Mouse (Mus musculus): ENCODE measurements around the gene Fhl2. TPM values are rescaled to one million over a fixed set of nuclear protein-coding genes. Genes with fewer than 3 reads are reported as not detected.
"Not testable (repeated sequence)": the region's sequence is repeated elsewhere in the genome, so short reads cannot be mapped to it uniquely, and the experiment has no call there.

The Fhl2 gene
- polyA plus RNA-seq, 1 experiment from 2014 or later = 13.9 TPM

DNA sequence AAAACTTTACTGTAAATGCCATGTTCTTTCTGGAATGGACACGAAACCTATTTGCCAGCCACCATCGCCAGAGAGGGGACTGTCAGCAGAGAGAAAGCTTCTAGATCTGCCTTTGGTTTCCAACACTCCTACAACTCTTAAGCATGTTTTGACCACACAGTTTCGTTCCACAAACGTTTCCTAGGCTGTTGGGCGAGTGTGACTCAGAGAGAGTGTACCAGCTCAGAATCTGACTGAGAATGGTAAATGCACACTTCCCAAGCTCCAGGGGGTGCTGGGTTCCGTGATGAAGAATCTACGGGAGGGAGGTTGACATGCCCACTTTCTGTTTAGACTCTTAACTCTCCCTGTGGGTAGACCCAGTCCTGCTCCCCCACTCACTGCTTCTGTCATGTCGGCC lies 5.7 kb downstream of the Fhl2 start:
- Histone ChIP-seq H3K4me1 (replicated peaks) (no peaks in the 10 kb centered on the region), H3K9ac (replicated peaks) (no peak overlapping the region), H3K36me3 (no peaks in the 10 kb centered on the region), H3K27ac (no peak overlapping the region), H3K4me2 (no peak overlapping the region), H3K27me3 (0 out of 2 replicates have a peak, but pooled peaks cover 2% of the 10 kb centered on the region), H3K9me3 (no peaks in the 10 kb centered on the region), H3K4me3 (replicated peaks) (no peak overlapping the region)
- WGBS = 87% methylated on average over 8 of the region's 8 CpGs
- ATAC-seq (ENCODE audit: insufficient number of reproducible peaks, insufficient read depth, low FRiP score, low TSS enrichment, low read depth) = no peak

DNA sequence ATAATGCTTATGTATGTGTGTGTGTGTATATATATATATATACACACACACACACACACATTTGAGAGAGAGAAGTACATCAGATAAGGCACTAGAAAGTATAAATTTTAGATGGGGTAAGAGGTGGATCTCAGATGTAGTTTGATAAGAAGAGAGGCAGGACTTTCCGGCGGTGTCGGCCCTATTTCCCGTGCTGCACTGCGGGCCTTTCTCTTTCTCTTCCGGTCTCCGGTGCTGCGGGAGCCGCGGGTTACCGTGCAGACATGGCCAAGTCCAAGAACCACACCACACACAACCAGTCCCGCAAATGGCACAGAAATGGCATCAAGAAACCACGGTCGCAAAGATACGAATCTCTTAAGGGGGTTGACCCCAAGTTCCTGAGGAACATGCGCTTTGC lies 7.9 kb downstream of the Fhl2 start:
- not testable (repeated sequence) for H3K4me3 ChIP-seq (replicated peaks); H3K27ac ChIP-seq; H3K27me3 ChIP-seq; H3K4me2 ChIP-seq; H3K4me1 ChIP-seq (replicated peaks); H3K36me3 ChIP-seq; H3K9me3 ChIP-seq; ATAC-seq (ENCODE audit: insufficient number of reproducible peaks, insufficient read depth, low FRiP score, low TSS enrichment, low read depth); H3K9ac ChIP-seq (replicated peaks)
- 92% methylated on average over 12 of the region's 16 CpGs for WGBS

DNA sequence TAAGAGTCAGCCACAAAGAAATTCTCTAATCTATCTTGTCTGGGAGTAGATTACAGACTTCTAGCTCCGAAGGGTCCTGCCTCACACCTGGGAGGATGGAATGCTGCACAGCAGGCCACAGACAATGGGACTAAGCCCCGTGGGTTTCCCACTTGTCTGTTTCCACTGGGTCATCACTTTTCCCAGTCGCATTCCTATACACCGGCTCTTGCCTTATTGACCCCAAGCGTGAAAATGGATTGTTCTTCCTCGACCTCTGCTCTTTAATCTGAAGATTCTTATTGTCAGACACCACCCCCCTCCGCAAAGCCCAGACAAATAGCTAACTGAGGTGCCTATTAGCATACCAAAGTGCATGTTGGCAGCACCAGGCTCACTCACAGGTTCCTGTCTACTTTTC lies 10.4 kb downstream of the Fhl2 start:
- Histone ChIP-seq H3K4me3 (replicated peaks) (no peak overlapping the region), H3K27ac (no peak overlapping the region)
- no peak for ATAC-seq (ENCODE audit: insufficient number of reproducible peaks, insufficient read depth, low FRiP score, low TSS enrichment, low read depth)

DNA sequence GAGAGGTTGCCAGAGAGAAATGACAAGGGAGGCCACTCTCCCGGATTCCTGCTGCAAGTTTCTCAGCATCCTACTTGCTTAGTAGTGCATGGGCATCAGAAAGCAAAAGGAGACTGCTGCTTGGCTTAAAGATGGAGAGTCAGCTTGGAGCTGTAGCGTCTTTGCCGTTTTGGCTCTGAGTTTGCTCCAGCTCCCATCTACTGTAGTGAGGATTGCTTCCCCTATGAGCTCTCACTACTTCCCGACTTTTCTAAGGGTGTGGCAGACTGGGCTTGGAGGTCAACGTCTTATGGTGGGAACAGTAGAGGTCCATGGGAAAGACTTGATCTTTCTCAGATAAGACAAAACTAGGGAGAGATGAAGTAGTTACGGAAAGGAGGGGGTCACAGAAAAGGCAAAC lies 15.9 kb downstream of the Fhl2 start:
- Histone ChIP-seq H3K4me1 (replicated peaks) (no peaks in the 10 kb centered on the region), H3K36me3 (no peaks in the 10 kb centered on the region)
- 82% methylated on average over 6 of the region's 6 CpGs for WGBS

More for the DNA sequence above, 10.4 kb downstream of the Fhl2 start:
- WGBS = 28% methylated on average over 7 of the region's 7 CpGs
- H3K9ac ChIP-seq (replicated peaks) = no peak overlapping the region
- H3K27me3 ChIP-seq = 0 out of 2 replicates have a peak, but pooled peaks cover 3% of the 10 kb centered on the region
- no peak overlapping the region for H3K4me2 ChIP-seq
- H3K9me3 ChIP-seq = no peaks in the 10 kb centered on the region
- H3K4me1 ChIP-seq (replicated peaks) = no peaks in the 10 kb centered on the region
- no peaks in the 10 kb centered on the region for H3K36me3 ChIP-seq

DNA sequence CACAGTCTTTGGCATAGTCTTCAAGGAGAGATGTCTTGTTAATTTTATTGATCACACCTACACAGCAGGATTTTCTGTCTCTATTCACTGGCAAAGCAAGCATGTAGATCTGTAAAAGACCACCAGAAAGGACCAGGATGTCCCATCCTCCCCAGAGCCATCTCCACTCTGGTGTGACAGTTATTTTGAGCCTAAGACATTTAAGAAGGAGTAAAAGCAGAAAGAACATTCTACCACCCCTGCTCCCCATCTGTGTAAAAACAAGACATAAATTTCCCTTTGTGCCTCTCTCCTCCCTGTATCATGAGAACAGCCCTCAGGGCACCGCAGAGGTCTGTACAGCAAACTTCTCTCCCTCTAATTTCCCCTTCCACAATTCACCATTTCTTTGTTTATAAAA lies 18.0 kb downstream of the Fhl2 start:
- H3K9me3 ChIP-seq = no peaks in the 10 kb centered on the region
- 78% methylated on average over 1 of the region's 1 CpGs for WGBS
- no peak overlapping the region for H3K27ac ChIP-seq
- no peak overlapping the region for H3K9ac ChIP-seq (replicated peaks)
- H3K36me3 ChIP-seq = no peaks in the 10 kb centered on the region
- no peak overlapping the region for H3K4me3 ChIP-seq (replicated peaks)
- no peak for ATAC-seq (ENCODE audit: insufficient number of reproducible peaks, insufficient read depth, low FRiP score, low TSS enrichment, low read depth)
- H3K4me1 ChIP-seq (replicated peaks) = no peaks in the 10 kb centered on the region
- no peak overlapping the region for H3K4me2 ChIP-seq
- H3K27me3 ChIP-seq = no peaks in the 10 kb centered on the region

More for the DNA sequence above, 15.9 kb downstream of the Fhl2 start:
- Histone ChIP-seq H3K9me3 (no peaks in the 10 kb centered on the region), H3K27ac (no peak overlapping the region), H3K4me3 (replicated peaks) (no peak overlapping the region), H3K4me2 (no peak overlapping the region), H3K27me3 (no peaks in the 10 kb centered on the region), H3K9ac (replicated peaks) (no peak overlapping the region)
- ATAC-seq (ENCODE audit: insufficient number of reproducible peaks, insufficient read depth, low FRiP score, low TSS enrichment, low read depth) = no peak

DNA sequence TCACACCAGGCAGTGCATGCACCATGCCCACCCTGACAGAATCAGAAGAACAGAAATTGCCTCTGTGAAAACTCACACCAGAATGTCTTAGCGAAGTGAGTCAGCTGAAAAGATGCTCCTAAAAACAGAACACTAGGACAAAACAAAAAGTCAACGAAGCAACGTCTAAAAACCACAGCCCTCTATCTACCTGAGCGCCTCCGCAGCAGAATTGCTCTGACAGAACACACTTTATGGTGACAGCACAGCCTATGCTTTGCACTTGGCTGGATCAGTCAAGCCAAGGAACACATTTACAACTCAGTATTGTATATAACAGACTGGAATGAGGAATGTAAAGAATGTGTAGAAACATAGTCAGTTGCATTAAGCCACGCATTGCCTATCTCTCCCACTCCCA lies 18.4 kb downstream of the Fhl2 start:
- no peaks in the 10 kb centered on the region for H3K36me3 ChIP-seq
- H3K9me3 ChIP-seq = no peaks in the 10 kb centered on the region
- ATAC-seq (ENCODE audit: insufficient number of reproducible peaks, insufficient read depth, low FRiP score, low TSS enrichment, low read depth) = no peak
- WGBS = 77% methylated on average over 6 of the region's 6 CpGs
- no peak overlapping the region for H3K27ac ChIP-seq
- no peak overlapping the region for H3K4me2 ChIP-seq
- H3K4me1 ChIP-seq (replicated peaks) = no peaks in the 10 kb centered on the region
- H3K9ac ChIP-seq (replicated peaks) = no peak overlapping the region
- H3K4me3 ChIP-seq (replicated peaks) = no peak overlapping the region
- H3K27me3 ChIP-seq = no peaks in the 10 kb centered on the region

DNA sequence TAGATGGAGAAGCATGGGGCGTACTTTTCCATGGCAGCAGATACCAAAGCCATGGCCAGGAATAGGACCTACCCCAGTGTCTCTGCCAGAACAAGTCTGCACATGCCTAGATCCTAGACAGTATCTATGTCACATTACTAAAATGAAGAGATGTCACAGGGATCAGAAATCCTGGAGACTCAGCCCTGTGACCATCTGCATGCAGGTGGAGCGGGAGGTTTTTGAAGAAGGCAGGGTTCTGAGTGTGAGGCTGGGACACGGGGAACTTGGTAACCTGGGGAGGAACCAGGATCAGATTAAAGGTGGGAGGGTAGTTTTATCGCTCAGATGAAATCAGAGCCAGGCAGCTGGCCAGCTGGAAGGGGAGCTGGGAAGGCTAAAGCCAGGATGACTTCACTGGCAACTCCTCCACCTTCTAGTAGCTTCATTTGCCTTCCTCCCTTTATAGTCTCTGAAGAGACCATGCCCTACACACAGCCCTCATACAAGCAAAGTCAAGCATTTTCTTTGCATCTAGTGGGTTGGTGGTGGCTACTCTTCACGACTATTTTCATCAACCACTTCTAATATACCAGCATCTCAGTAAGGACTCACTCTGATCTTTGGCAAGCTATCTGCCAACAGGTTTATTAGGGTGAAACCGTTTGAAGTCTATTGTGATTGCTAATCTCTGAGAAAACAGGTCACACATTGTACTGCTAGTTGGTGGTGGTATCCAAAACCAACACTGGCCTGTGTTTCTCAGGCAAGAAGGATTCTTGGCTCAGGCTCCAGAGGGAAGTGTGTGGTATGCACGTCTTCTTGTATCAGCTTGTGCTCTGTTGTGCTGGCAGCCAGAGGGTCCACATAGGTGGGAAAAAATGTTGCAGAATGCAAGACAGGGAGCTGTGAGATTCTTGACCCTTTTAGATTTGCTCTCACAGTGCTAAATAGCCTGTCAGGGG lies 23.2 kb downstream of the Fhl2 start:
- ATAC-seq (ENCODE audit: insufficient number of reproducible peaks, insufficient read depth, low FRiP score, low TSS enrichment, low read depth) = no peak
- H3K4me3 ChIP-seq (replicated peaks) = no peak overlapping the region
- 76% methylated on average over 7 of the region's 7 CpGs for WGBS

DNA sequence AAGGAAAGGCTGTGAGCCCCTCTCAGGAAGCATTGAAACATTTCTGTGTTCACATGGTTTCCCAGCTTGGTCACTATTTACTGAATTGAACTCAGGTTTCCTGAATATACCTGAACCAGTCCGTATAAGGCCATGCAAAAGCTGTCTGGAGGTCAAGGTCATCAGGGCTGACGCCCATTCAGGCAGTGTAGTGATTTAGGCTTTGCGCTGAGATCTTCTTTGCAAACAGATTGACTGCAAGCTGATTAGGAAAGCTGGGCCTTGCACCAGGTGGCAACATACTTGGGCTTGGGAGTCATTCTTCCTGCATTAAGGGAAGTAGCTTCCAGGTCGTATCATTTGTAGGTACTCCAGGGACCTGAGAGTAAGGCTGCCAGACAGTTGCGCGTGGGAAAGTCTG lies 25.0 kb downstream of the Fhl2 start:
- no peaks in the 10 kb centered on the region for H3K9me3 ChIP-seq
- no peaks in the 10 kb centered on the region for H3K36me3 ChIP-seq
- H3K4me2 ChIP-seq = no peak overlapping the region
- H3K4me3 ChIP-seq (replicated peaks) = no peak overlapping the region
- H3K27ac ChIP-seq = no peak overlapping the region
- ATAC-seq (ENCODE audit: insufficient number of reproducible peaks, insufficient read depth, low FRiP score, low TSS enrichment, low read depth) = no peak
- no peak overlapping the region for H3K9ac ChIP-seq (replicated peaks)
- H3K27me3 ChIP-seq = no peaks in the 10 kb centered on the region
- WGBS = 87% methylated on average over 6 of the region's 6 CpGs
- H3K4me1 ChIP-seq (replicated peaks) = peaks cover 16% of the 10 kb centered on the region

More for the DNA sequence above, 23.2 kb downstream of the Fhl2 start:
- H3K9ac ChIP-seq (replicated peaks) = no peak overlapping the region
- H3K27ac ChIP-seq = no peak overlapping the region
- H3K4me1 ChIP-seq (replicated peaks) = peaks cover 5% of the 10 kb centered on the region
- H3K36me3 ChIP-seq = no peaks in the 10 kb centered on the region
- H3K4me2 ChIP-seq = no peak overlapping the region
- H3K9me3 ChIP-seq = no peaks in the 10 kb centered on the region
- no peaks in the 10 kb centered on the region for H3K27me3 ChIP-seq

DNA sequence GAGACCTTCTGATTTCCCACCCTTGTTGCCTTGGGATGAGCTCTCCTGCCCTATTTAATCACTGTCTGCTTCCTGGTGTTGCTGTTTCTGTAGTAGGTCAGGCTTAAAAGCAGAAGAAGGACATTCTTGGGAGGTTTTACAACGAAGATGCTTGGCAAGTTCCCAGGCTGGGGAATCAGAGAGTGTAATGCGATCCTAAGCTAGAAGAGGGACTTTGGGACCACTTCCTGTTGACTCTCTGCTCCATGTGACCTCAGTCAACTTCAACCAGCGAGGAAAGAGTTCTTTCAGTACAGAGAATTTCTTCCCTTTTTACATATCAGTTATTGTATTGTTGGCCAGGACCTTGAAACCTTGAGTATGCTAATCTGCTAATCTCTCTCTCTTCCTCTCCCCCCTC lies 25.7 kb downstream of the Fhl2 start:
- Histone ChIP-seq H3K4me3 (replicated peaks) (no peak overlapping the region), H3K27me3 (no peaks in the 10 kb centered on the region), H3K27ac (no peak overlapping the region), H3K9me3 (no peaks in the 10 kb centered on the region), H3K36me3 (no peaks in the 10 kb centered on the region), H3K9ac (replicated peaks) (no peak overlapping the region), H3K4me2 (no peak overlapping the region), H3K4me1 (replicated peaks) (peaks cover 16% of the 10 kb centered on the region)
- WGBS = 34% methylated on average over 3 of the region's 3 CpGs
- no peak for ATAC-seq (ENCODE audit: insufficient number of reproducible peaks, insufficient read depth, low FRiP score, low TSS enrichment, low read depth)

DNA sequence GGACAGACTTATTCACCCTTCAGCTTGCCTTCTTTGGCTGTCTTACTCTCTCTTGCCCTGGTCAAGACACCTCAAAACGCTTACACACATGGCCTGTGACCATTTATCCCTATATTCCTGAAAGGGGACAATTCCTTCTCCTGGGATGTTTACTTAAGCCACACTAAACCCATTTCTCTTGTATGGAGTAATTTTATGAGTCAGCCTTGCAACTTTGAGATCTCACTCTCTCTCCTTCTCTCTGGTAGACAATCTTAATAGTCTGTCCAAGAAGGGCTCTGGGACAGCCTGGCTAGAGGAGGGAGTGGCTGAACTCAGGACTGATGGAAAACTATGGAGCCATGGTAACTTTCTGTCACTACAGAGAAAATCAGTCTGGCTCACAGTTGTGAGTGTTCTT lies 27.1 kb downstream of the Fhl2 start:
- no peak overlapping the region for H3K4me3 ChIP-seq (replicated peaks)
- H3K27me3 ChIP-seq = peaks cover 5% of the 10 kb centered on the region; the same call in 1 of the 2 replicates
- no peak overlapping the region for H3K9ac ChIP-seq (replicated peaks)
- H3K36me3 ChIP-seq = no peaks in the 10 kb centered on the region
- no peaks in the 10 kb centered on the region for H3K9me3 ChIP-seq
- no peak overlapping the region for H3K27ac ChIP-seq
- WGBS = 85% methylated on average over 1 of the region's 1 CpGs
- no peak overlapping the region for H3K4me2 ChIP-seq
- ATAC-seq (ENCODE audit: insufficient number of reproducible peaks, insufficient read depth, low FRiP score, low TSS enrichment, low read depth) = no peak
- peaks cover 16% of the 10 kb centered on the region for H3K4me1 ChIP-seq (replicated peaks)

DNA sequence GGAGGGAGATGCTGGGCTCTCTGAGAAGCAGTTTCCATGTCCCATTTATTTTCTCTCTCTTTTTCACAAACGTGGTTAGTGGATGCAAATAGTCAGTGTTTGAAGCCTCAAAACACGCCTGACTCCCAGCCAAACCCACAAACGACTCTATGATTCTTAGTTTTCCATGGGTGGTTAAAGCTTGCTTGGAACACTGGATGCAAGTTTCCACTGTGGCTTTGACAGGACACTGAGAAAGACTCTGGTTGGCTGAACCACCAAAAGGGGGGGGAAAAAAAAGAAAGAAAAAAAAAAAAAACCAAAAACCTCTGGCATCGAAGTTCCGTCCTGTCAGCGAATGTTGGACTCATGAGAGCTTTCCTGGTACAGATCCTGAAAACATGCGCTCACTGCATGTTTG lies 27.6 kb downstream of the Fhl2 start:
- no peak overlapping the region for H3K9ac ChIP-seq (replicated peaks)
- no peaks in the 10 kb centered on the region for H3K9me3 ChIP-seq
- H3K27ac ChIP-seq = no peak overlapping the region
- ATAC-seq (ENCODE audit: insufficient number of reproducible peaks, insufficient read depth, low FRiP score, low TSS enrichment, low read depth) = no peak
- peaks cover 16% of the 10 kb centered on the region for H3K4me1 ChIP-seq (replicated peaks)
- no peaks in the 10 kb centered on the region for H3K36me3 ChIP-seq
- WGBS = 84% methylated on average over 7 of the region's 7 CpGs
- no peak overlapping the region for H3K4me3 ChIP-seq (replicated peaks)
- H3K27me3 ChIP-seq = peaks cover 9% of the 10 kb centered on the region; the same call in 1 of the 2 replicates
- no peak overlapping the region for H3K4me2 ChIP-seq

DNA sequence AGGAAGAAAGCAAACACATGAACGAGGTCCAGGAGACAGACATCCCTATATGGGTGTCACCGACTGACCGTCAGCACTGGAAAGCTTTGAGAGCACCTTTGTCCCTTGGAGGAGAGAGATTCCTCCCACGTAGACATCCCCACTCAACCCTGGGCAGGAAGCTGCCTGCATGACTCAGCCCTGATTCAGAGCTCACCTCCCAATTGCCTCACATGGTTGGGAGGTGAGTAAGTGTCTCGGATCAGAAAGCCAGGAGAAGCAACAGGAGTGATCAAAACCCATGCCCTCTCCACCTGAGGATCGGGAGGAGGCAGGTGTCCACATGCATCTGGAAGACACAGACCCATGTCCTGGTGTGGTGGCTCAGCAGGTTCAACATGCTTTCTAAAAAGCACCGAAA lies 28.2 kb downstream of the Fhl2 start:
- Histone ChIP-seq H3K27ac (no peak overlapping the region), H3K9ac (replicated peaks) (no peak overlapping the region), H3K9me3 (no peaks in the 10 kb centered on the region), H3K4me1 (replicated peaks) (peaks cover 16% of the 10 kb centered on the region), H3K36me3 (no peaks in the 10 kb centered on the region), H3K4me3 (replicated peaks) (no peak overlapping the region), H3K4me2 (no peak overlapping the region), H3K27me3 (peaks cover 9% of the 10 kb centered on the region; the same call in 1 of the 2 replicates)
- 81% methylated on average over 7 of the region's 7 CpGs for WGBS
- ATAC-seq (ENCODE audit: insufficient number of reproducible peaks, insufficient read depth, low FRiP score, low TSS enrichment, low read depth) = no peak
